Mouse (Mus musculus): ENCODE measurements around the gene Cebpb. TPM values are rescaled to one million over a fixed set of nuclear protein-coding genes. Genes with fewer than 3 reads are reported as not detected.
A peak's percentile ranks its signal among the peaks of the same experiment; 100 is the strongest.

Cebpb gene
- total and polyA plus RNA-seq, 3 experiments: 9.9 to 10.7 TPM; not detected in 1

DNA sequence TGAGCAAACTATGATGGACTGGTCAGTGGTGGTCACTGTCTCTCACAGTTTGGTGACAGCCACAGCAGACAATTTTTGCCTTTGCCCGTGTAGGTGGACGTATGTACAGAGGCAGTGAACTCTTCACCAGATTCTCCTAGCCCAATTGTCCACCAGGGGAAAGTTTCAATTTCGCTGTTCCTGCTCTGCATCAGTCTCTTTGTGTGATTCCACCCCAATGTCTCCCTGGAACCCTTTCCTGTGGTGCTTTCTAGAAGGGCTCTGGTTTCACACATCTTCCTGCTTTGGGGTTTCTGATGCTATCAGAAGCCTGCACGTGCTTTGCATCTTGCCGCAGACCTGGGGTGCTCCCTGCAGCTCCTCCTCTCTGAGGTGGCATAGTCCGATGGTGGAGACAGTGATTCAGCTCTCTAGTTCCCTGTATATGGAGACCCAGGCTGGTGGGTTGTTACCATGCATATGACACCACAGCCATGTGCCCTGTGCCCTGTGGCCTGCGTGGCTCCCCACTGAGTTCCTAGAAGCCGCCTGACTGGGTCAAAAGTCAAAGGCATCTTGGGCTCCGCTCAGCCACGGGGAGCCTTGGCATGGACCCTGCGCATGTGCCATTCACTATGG lies 35.0 kb downstream of the Cebpb start (continued):
- TF ChIP-seq MAFK (IDR thresholded peaks at IDR 0.05; ENCODE audit: borderline replicate concordance, low read depth, low read length) (no peak), ZNF384 (IDR thresholded peaks at IDR 0.05; ENCODE audit: low read depth, low read length) (no peak)

DNA sequence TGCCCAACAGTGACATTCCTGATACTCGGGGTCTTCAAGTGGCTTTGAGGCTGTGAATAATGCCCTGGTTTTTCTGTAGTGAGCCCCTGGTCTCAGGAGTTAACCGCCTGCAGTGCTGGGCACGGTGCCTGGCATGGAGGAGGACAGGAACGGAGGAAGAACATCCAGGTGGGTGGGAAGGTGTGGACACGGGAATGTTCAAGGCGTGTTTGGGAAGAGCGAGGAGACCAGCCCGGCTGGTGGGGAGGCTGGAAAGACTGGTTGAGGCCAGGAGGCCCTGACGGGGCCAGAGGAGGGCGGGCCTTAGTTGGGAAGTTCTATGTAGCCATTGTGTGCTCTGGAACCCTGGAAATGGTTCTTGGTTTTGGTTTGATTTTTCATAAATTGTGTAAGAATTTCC lies 37.2 kb downstream of the Cebpb start:
- no peak for DNase-seq (ENCODE audit: low read depth, low spot score)
- Histone ChIP-seq H3K27ac (ENCODE audit: control insufficient read depth, low read depth, low read length) (no peak overlapping the region), H3K9me3 (replicated peaks; ENCODE audit: insufficient read depth, low read length) (no peaks in the 10 kb centered on the region), H3K79me2 (ENCODE audit: control insufficient read depth, insufficient read depth, low read length, poor library complexity) (no peaks in the 10 kb centered on the region), H3K4me3 (ENCODE audit: control insufficient read depth in 1 of 2, insufficient read depth in 1 of 2, low read depth in 2 of 2, low read length in 2 of 2) (no peak overlapping the region), H3K9ac (ENCODE audit: control insufficient read depth, low read depth, low read length, poor library complexity, severe bottlenecking) (no peak overlapping the region), H3K4me1 (ENCODE audit: control insufficient read depth in 1 of 2, insufficient read depth in 2 of 2, low read length in 2 of 2) (peaks cover 0 to 9% of the 10 kb centered on the region in 2 experiments; a peak in 1 of 4 replicates), H3K27me3 (ENCODE audit: control insufficient read depth in 1 of 2, insufficient read depth in 2 of 2, low read length in 2 of 2) (peaks cover 11 to 21% of the 10 kb centered on the region in 2 experiments), H3K36me3 (ENCODE audit: control insufficient read depth in 1 of 2, insufficient read depth in 2 of 2, low read length in 2 of 2) (no peaks in the 10 kb centered on the region)
- TF ChIP-seq UBTF (IDR thresholded peaks at IDR 0.05; ENCODE audit: borderline replicate concordance, insufficient read depth, low read depth, low read length) (no peak), CHD2 (IDR thresholded peaks at IDR 0.05; ENCODE audit: low read length) (no peak), EP300 (IDR thresholded peaks at IDR 0.05; ENCODE audit: low read depth in 1 of 2, low read length in 2 of 2) (no peak), ZMIZ1 (IDR thresholded peaks at IDR 0.05; ENCODE audit: low read depth, low read length) (no peak)

DNA sequence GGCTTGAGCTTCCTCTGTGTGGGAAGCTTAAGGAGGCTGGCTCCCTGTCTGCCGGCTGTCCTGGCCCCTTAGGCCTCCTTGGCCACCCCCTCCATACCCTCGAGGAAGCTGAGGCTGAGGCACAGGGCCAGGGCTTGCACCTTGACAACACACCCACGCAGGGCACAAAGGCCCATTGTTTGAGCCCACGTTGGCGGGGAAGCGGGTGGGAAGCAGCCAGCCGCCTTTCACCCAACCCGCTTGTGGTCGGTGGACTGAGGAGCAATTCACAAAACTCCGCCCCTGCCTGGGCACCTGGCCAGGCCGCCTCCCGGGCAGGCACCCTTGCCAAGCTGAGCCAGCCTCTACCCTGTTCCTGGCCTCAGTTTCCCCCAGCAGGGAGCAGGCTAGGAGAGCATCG lies 38.4 kb downstream of the Cebpb start:
- no peak overlapping the region for H3K4me3 ChIP-seq (ENCODE audit: control insufficient read depth in 1 of 2, insufficient read depth in 1 of 2, low read depth in 2 of 2, low read length in 2 of 2)
- no peaks in the 10 kb centered on the region for H3K79me2 ChIP-seq (ENCODE audit: control insufficient read depth, insufficient read depth, low read length, poor library complexity)
- no peaks in the 10 kb centered on the region for H3K36me3 ChIP-seq (ENCODE audit: control insufficient read depth in 1 of 2, insufficient read depth in 2 of 2, low read length in 2 of 2)
- peaks cover 15 to 21% of the 10 kb centered on the region in 2 experiments for H3K27me3 ChIP-seq (ENCODE audit: control insufficient read depth in 1 of 2, insufficient read depth in 2 of 2, low read length in 2 of 2)
- H3K4me1 ChIP-seq (ENCODE audit: control insufficient read depth in 1 of 2, insufficient read depth in 2 of 2, low read length in 2 of 2): peaks cover 0 to 9% of the 10 kb centered on the region in 2 experiments; a peak in 1 of 4 replicates
- H3K9ac ChIP-seq (ENCODE audit: control insufficient read depth, low read depth, low read length, poor library complexity, severe bottlenecking): no peak overlapping the region
- no peak overlapping the region for H3K27ac ChIP-seq (ENCODE audit: control insufficient read depth, low read depth, low read length)
- peak; percentile 37 for DNase-seq (ENCODE audit: low read depth, low spot score)
- H3K9me3 ChIP-seq (replicated peaks; ENCODE audit: insufficient read depth, low read length): no peaks in the 10 kb centered on the region
- TF ChIP-seq MAX (IDR thresholded peaks at IDR 0.05; ENCODE audit: low read length) (no peak), MXI1 (IDR thresholded peaks at IDR 0.05; ENCODE audit: low read depth, low read length) (no peak), NRF1 (IDR thresholded peaks at IDR 0.05; ENCODE audit: insufficient read depth, low read depth, low read length, poor library complexity, severe bottlenecking) (no peak)

DNA sequence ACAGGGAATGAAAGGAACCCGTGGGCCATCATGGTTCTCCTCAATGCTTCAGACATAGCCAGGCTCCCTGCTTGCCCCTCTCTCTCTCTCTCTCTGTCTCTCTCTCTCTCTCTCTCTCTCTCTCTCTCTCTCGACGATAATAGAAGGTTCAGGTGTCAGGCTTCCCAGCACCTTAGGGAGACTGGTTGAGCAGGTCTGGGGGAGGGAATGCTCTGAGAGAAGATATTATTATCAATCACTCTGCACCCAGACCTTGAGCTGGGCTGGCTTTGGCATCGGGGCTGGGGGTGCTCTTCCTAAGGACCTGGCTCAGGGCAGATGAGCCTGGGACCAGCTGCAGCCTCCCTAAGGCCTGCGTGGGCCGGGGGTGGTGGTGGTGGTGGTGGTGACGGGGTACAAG lies 41.3 kb downstream of the Cebpb start:
- no peaks in the 10 kb centered on the region for H3K79me2 ChIP-seq (ENCODE audit: control insufficient read depth, insufficient read depth, low read length, poor library complexity)
- H3K27ac ChIP-seq (ENCODE audit: control insufficient read depth, low read depth, low read length): no peak overlapping the region
- H3K4me1 ChIP-seq (ENCODE audit: control insufficient read depth in 1 of 2, insufficient read depth in 2 of 2, low read length in 2 of 2): peaks cover 0 to 5% of the 10 kb centered on the region in 2 experiments; a peak in 1 of 4 replicates
- H3K9ac ChIP-seq (ENCODE audit: control insufficient read depth, low read depth, low read length, poor library complexity, severe bottlenecking): no peak overlapping the region
- no peaks in the 10 kb centered on the region for H3K36me3 ChIP-seq (ENCODE audit: control insufficient read depth in 1 of 2, insufficient read depth in 2 of 2, low read length in 2 of 2)
- TF ChIP-seq POLR2AphosphoS2 (IDR thresholded peaks at IDR 0.05; ENCODE audit: low read length) (no peak), ETS1 (IDR thresholded peaks at IDR 0.05; ENCODE audit: low read depth, low read length) (no peak), MAFK (IDR thresholded peaks at IDR 0.05; ENCODE audit: borderline replicate concordance, low read depth, low read length) (no peak)
- peaks cover 15 to 19% of the 10 kb centered on the region in 2 experiments for H3K27me3 ChIP-seq (ENCODE audit: control insufficient read depth in 1 of 2, insufficient read depth in 2 of 2, low read length in 2 of 2)
- DNase-seq (ENCODE audit: low read depth, low spot score): no peak
- H3K4me3 ChIP-seq (ENCODE audit: control insufficient read depth in 1 of 2, insufficient read depth in 1 of 2, low read depth in 2 of 2, low read length in 2 of 2): no peak overlapping the region
- H3K9me3 ChIP-seq (replicated peaks; ENCODE audit: insufficient read depth, low read length): no peaks in the 10 kb centered on the region

Measured in MEL (cell line).